Mouse (Mus musculus) right cerebral cortex, adult 18-20 months (tissue): ENCODE results near the gene Irs3.

Experiments
- DNase-seq: peaks from one replicate; pipeline ENCODE4 v3.0.0; 2022; ENCODE audit warnings: mixed read lengths

Gene Irs3

GRCm38 (mm10) chr5:137645652-137646091 lies at the start of gene Irs3:
Gene Irs3, minus strand, starts transcription at chr5:137645714.
- no peak for DNase-seq

GRCm38 (mm10) chr5:137694796-137695195 lies 49.3 kb upstream of the Irs3 start:
- DNase-seq: no peak

GRCm38 (mm10) chr5:137691881-137692280 lies 46.4 kb upstream of the Irs3 start:
- no peak for DNase-seq

GRCm38 (mm10) chr5:137690531-137690930 lies 45.0 kb upstream of the Irs3 start:
- DNase-seq: no peak

- no peak for DNase-seq
Measured at GRCm38 (mm10) chr5:137689974-137690373, 44.5 kb upstream of the Irs3 start.

- DNase-seq: no peak
Measured at GRCm38 (mm10) chr5:137686127-137686790, 40.7 kb upstream of the Irs3 start.

- DNase-seq: no peak
Measured at GRCm38 (mm10) chr5:137685653-137686052, 40.1 kb upstream of the Irs3 start.

- DNase-seq: peak; percentile 100
Measured at GRCm38 (mm10) chr5:137684294-137685123, 39.0 kb upstream of the Irs3 start, which contains the start of gene Agfg2. Gene Agfg2, minus strand, starts transcription at chr5:137684726.

GRCm38 (mm10) chr5:137683388-137684293 lies 38.1 kb upstream of the Irs3 start:
- no peak for DNase-seq

GRCm38 (mm10) chr5:137682526-137682925 lies 37.0 kb upstream of the Irs3 start:
- DNase-seq: no peak

GRCm38 (mm10) chr5:137679726-137680125 lies 34.2 kb upstream of the Irs3 start:
- no peak for DNase-seq

- no peak for DNase-seq
Measured at GRCm38 (mm10) chr5:137678736-137679135, 33.2 kb upstream of the Irs3 start.

GRCm38 (mm10) chr5:137677859-137678258 lies 32.3 kb upstream of the Irs3 start:
- no peak for DNase-seq

GRCm38 (mm10) chr5:137674786-137675185 lies 29.3 kb upstream of the Irs3 start:
- no peak for DNase-seq

- no peak for DNase-seq
Measured at GRCm38 (mm10) chr5:137673015-137673414, 27.5 kb upstream of the Irs3 start.

- DNase-seq: no peak
Measured at GRCm38 (mm10) chr5:137672361-137672760, 26.8 kb upstream of the Irs3 start.

GRCm38 (mm10) chr5:137671443-137672240 lies 26.1 kb upstream of the Irs3 start:
- peak; percentile 70 for DNase-seq

GRCm38 (mm10) chr5:137670240-137670639 lies 24.7 kb upstream of the Irs3 start:
- no peak for DNase-seq

GRCm38 (mm10) chr5:137668971-137669370 lies 23.5 kb upstream of the Irs3 start:
- DNase-seq: no peak

- DNase-seq: no peak
Measured at GRCm38 (mm10) chr5:137663057-137663456, 17.5 kb upstream of the Irs3 start.

GRCm38 (mm10) chr5:137660064-137660688 lies 14.7 kb upstream of the Irs3 start:
- DNase-seq: peak; percentile 43

GRCm38 (mm10) chr5:137656977-137657376 lies 11.5 kb upstream of the Irs3 start:
- DNase-seq: peak; percentile 83
